Mouse (Mus musculus): ENCODE data around the gene Robo2. TPM values are rescaled to one million over a fixed set of nuclear protein-coding genes. Genes with fewer than 3 reads are reported as not detected.
A peak's percentile ranks its signal among the peaks of the same experiment; 100 is the strongest.

Gene Robo2
- polyA plus RNA-seq, 1 experiment from 2014 or later = 68.5 TPM

DNA sequence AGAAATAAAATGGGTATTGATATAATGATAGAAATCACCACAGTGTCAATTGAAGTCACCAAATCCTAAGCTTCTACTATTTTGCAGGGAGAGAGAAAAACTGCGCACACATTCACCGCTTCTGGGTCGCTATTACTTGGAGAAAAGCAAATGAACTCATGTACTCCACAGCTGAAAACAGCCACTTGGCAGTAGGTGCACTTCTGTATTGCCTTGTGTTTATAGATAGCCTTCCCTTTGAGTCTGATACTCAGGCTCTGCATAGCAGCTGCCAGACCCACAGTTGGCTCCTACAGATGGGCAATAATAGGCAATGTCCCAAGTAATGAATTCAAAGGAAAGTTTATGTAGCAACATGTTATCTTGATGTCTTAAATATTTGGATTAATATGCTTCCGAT, 2.1 kb downstream of the Robo2 start:
- Histone ChIP-seq H3K9ac (peak overlapping the region; percentile 80), H3K36me3 (ENCODE audit: poor library complexity, severe bottlenecking) (no peaks in the 10 kb centered on the region), H3K4me3 (peak overlapping the region; percentile 66), H3K4me2 (peak overlapping the region; percentile 82), H3K27ac (peak overlapping the region; percentile 59; the same call in 1 of the 2 replicates), H3K9me3 (replicated peaks) (no peaks in the 10 kb centered on the region), H3K27me3 (no peaks in the 10 kb centered on the region), H3K4me1 (peaks cover 17% of the 10 kb centered on the region; the same call in 1 of the 2 replicates)
- WGBS = 69% methylated on average over 4 of the region's 4 CpGs
- no peak for ATAC-seq

DNA sequence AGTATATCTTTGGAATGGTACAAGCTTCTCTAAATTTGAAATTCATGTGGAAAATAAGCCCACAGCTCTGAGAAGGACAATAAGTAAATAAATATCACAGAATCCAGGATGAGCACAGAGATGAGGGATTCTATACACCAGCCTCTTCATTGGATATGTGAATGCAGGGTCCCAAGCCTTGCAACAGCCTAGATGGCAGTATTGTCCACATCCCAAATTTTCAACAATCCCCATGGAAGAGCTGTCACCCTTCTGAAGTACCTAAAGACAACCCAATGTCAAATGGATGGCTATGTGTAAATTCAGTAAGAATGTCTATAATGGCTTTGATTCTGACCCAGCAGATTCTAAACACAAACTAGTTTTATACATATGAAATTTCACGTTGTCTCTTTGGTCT, 3.1 kb downstream of the Robo2 start:
- peaks cover 22% of the 10 kb centered on the region for H3K4me1 ChIP-seq
- no peak for ATAC-seq
- no peak overlapping the region for H3K9ac ChIP-seq
- H3K4me3 ChIP-seq = peak overlapping the region; percentile 66
- H3K27me3 ChIP-seq = no peaks in the 10 kb centered on the region
- 63% methylated on average over 1 of the region's 1 CpGs for WGBS
- no peak overlapping the region for H3K27ac ChIP-seq
- H3K4me2 ChIP-seq = peak overlapping the region; percentile 54
- no peaks in the 10 kb centered on the region for H3K36me3 ChIP-seq (ENCODE audit: poor library complexity, severe bottlenecking)
- H3K9me3 ChIP-seq (replicated peaks) = no peaks in the 10 kb centered on the region

DNA sequence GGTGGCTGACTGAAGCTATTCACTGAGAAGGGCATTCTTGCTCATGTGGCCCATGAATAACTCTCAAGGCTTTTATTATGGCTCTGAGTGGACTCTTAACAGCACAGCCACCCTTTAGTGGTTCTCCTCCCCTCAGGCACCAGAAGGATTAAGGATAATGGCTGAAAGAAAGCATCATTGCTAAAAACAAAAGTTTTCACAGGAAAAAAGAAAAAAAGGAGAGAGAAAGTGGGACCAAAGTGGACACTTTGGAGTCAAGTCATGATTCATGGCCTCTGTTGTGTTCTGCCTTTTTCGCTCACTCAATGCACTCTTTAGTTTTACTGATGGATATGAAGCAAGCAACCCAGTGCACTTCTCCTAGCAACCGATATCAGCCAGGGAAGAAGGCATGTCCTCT, 14.3 kb downstream of the Robo2 start:
- no peaks in the 10 kb centered on the region for H3K36me3 ChIP-seq (ENCODE audit: poor library complexity, severe bottlenecking)
- H3K27me3 ChIP-seq = no peaks in the 10 kb centered on the region
- H3K4me3 ChIP-seq = no peak overlapping the region
- peak; percentile 90 for ATAC-seq
- no peak overlapping the region for H3K9ac ChIP-seq
- H3K9me3 ChIP-seq (replicated peaks) = no peaks in the 10 kb centered on the region
- 22% methylated on average over 2 of the region's 2 CpGs for WGBS
- H3K4me1 ChIP-seq = peaks cover 23% of the 10 kb centered on the region
- 0 out of 2 replicates have a peak overlapping the region, but pooled peaks have one; percentile 7 for H3K4me2 ChIP-seq
- H3K27ac ChIP-seq = no peak overlapping the region

DNA sequence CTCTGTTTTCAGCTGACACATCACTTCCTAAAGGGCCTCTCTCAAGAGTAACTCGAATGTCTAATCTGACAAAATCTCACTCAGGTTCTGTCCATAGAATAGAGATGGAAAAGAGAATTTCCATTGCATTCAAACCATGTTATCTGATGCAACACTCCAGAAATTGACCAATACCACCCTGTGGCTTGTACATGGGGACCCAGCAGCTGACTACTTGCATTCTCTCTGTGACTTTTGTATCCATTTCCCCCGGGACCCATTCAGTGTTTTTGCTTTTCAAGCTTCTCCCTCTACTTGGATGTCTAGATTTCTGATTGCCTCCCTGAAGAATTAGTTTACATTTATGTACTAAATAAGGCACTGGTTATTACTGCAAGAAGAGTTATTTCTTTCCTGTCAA, 15.9 kb downstream of the Robo2 start:
- no peak overlapping the region for H3K9ac ChIP-seq
- 86% methylated on average over 2 of the region's 2 CpGs for WGBS
- peaks cover 23% of the 10 kb centered on the region for H3K4me1 ChIP-seq
- no peaks in the 10 kb centered on the region for H3K36me3 ChIP-seq (ENCODE audit: poor library complexity, severe bottlenecking)
- no peak overlapping the region for H3K4me2 ChIP-seq
- no peaks in the 10 kb centered on the region for H3K27me3 ChIP-seq
- H3K27ac ChIP-seq = no peak overlapping the region
- no peaks in the 10 kb centered on the region for H3K9me3 ChIP-seq (replicated peaks)
- no peak overlapping the region for H3K4me3 ChIP-seq
- ATAC-seq = no peak

DNA sequence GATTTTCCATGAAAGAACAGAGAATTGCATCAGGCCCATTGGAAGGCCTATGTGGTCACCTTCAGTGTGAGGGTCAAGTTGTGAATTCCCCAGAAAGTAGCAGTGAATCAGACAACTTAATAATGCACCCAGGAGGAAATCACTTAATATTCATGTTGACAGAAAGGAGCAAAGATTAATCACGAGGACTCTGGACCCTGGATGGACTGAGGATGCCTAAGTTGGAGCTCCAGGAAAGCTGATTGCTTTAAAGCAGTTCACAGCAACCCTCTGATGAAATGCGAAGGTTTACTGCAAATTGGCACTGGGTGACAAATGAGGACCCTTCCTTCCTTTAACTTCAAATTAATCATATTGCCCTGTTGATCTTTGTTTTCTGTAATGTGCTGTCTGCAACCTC, 32.2 kb downstream of the Robo2 start:
- Histone ChIP-seq H3K27ac (no peak overlapping the region), H3K9ac (no peak overlapping the region), H3K27me3 (no peaks in the 10 kb centered on the region), H3K9me3 (replicated peaks) (no peaks in the 10 kb centered on the region), H3K4me3 (no peak overlapping the region), H3K36me3 (ENCODE audit: poor library complexity, severe bottlenecking) (no peaks in the 10 kb centered on the region), H3K4me1 (peaks cover 20% of the 10 kb centered on the region), H3K4me2 (no peak overlapping the region)
- ATAC-seq = no peak
- WGBS = 51% methylated on average over 2 of the region's 2 CpGs

DNA sequence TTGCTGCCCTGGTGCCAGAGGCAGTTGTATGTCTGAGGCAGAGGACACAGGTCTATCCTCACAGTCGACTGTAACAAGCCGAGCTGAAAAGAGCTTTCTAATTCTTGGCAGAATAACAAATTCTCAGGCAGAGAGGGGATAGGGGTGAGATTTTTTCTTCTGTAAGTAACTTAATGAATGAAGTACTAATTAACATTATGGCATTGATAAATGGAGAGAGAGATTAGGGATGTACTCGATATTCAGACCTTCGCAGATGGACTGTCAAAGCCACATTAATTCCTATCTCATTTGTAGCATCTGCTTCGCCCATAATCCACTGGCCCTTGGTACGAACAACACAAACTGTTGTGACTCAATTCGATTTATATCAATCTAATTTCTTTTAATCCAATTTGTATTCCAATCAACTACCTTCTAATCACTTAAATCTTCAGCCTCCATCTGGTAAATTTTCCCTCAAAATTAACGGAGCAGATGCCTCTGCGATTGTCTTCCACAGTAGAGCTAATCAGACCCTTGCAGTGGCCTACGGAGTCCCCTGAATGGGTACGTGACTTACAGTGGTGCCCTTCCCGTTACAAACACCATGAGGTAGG, 36.2 kb downstream of the Robo2 start:
- no peak overlapping the region for H3K9ac ChIP-seq
- peaks cover 48% of the 10 kb centered on the region for H3K4me1 ChIP-seq
- H3K27ac ChIP-seq = no peak overlapping the region
- 17% methylated on average over 12 of the region's 12 CpGs for WGBS
- H3K4me2 ChIP-seq = peak overlapping the region; percentile 24
- no peak overlapping the region for H3K4me3 ChIP-seq
- H3K36me3 ChIP-seq (ENCODE audit: poor library complexity, severe bottlenecking) = no peaks in the 10 kb centered on the region
- peak; percentile 86 for ATAC-seq
- no peaks in the 10 kb centered on the region for H3K9me3 ChIP-seq (replicated peaks)
- no peaks in the 10 kb centered on the region for H3K27me3 ChIP-seq

DNA sequence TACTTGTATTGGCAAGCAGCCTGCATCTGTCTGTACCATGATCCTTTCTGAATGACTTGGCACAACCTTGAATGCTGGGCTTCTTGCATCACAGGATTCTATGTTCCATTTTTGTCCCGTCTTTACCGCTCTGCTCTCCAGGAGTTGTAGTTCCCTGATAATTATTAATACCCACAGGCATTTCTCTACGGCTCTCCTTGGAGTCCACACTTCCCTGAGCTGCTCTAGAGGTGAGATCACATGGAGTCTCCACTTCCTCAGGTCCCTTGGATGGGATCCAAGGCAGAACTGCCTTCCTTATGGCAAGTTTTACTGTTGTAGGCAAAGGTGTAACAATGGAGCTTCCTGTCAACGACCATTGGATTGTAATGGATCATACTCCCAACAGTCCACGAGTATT, 37.1 kb downstream of the Robo2 start:
- 0 out of 2 replicates have a peak, but pooled peaks have one; percentile 13 for ATAC-seq
- no peaks in the 10 kb centered on the region for H3K9me3 ChIP-seq (replicated peaks)
- no peak overlapping the region for H3K27ac ChIP-seq
- 50% methylated on average over 5 of the region's 5 CpGs for WGBS
- H3K27me3 ChIP-seq = no peaks in the 10 kb centered on the region
- H3K4me2 ChIP-seq = no peak overlapping the region
- no peaks in the 10 kb centered on the region for H3K36me3 ChIP-seq (ENCODE audit: poor library complexity, severe bottlenecking)
- no peak overlapping the region for H3K9ac ChIP-seq
- H3K4me1 ChIP-seq = peaks cover 48% of the 10 kb centered on the region
- no peak overlapping the region for H3K4me3 ChIP-seq

DNA sequence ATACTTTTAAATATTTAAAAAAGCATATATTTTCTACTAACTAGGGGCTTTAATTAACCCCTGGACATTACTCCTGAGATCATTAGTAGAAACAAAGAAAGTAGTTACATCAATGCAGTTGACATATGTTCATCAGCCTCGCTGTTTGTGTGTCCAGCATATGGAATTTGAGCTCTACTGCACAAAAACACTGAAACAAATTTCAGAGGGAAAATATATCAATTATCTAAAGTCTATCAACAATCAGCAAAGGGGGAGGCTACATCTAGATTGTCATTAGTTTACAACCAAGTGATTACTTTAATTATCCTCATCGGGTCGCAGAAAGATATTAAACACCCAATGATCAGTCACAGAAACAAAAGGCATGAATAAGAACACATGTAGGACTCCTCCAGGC, 38.2 kb downstream of the Robo2 start:
- H3K9me3 ChIP-seq (replicated peaks) = no peaks in the 10 kb centered on the region
- H3K4me2 ChIP-seq = no peak overlapping the region
- H3K9ac ChIP-seq = no peak overlapping the region
- H3K36me3 ChIP-seq (ENCODE audit: poor library complexity, severe bottlenecking) = no peaks in the 10 kb centered on the region
- peak; percentile 20 for ATAC-seq
- no peaks in the 10 kb centered on the region for H3K27me3 ChIP-seq
- H3K27ac ChIP-seq = no peak overlapping the region
- no peak overlapping the region for H3K4me3 ChIP-seq
- H3K4me1 ChIP-seq = peaks cover 48% of the 10 kb centered on the region
- WGBS = 33% methylated on average over 3 of the region's 3 CpGs

DNA sequence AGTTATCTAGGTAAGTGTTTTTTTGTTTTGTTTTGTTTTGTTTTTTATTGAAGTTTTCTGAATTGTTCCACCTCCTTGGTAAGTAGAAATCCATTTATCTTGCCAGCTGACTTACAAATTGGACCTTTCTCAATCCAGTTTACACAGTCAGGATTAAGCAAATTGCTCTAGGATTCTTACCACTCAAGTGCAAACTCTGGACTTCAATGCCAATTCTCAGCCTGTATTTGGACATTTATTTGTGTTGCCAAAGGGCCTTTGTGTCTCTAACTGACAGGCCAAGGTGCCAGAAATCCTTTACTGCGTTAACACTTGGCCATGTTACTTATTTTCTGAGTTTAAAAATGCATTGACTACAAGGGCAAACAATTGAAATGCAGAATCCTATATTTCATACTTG, 38.7 kb downstream of the Robo2 start:
- no peak overlapping the region for H3K4me2 ChIP-seq
- no peak overlapping the region for H3K4me3 ChIP-seq
- H3K27me3 ChIP-seq = no peaks in the 10 kb centered on the region
- H3K36me3 ChIP-seq (ENCODE audit: poor library complexity, severe bottlenecking) = no peaks in the 10 kb centered on the region
- peaks cover 48% of the 10 kb centered on the region for H3K4me1 ChIP-seq
- no peak overlapping the region for H3K27ac ChIP-seq
- no peaks in the 10 kb centered on the region for H3K9me3 ChIP-seq (replicated peaks)
- no peak overlapping the region for H3K9ac ChIP-seq
- peak; percentile 7; the same call in 1 of the 2 replicates for ATAC-seq
- WGBS = 33% methylated on average over 1 of the region's 1 CpGs

DNA sequence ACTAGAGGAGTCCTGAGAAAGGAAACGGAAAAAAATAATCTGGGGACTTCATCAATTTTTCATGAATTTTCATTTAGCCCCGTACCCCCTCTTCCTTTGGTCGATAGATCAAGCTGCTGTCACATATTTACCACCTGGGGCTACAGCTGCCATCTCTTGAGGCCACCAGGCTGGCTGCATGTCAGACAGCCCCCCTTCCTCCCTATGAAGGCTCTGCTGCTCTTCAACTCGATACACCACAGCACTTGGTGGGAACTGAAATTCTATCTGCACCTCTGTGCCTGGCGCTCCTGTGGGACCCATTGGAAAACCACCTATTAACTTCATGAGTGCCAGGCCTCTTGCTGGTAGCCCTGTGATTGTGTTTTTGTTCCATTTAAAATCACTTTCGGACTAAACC, 63.2 kb downstream of the Robo2 start:
- no peak overlapping the region for H3K4me2 ChIP-seq
- H3K9me3 ChIP-seq (replicated peaks) = no peaks in the 10 kb centered on the region
- no peak overlapping the region for H3K27ac ChIP-seq
- no peak for ATAC-seq
- no peaks in the 10 kb centered on the region for H3K27me3 ChIP-seq
- H3K9ac ChIP-seq = no peak overlapping the region
- H3K36me3 ChIP-seq (ENCODE audit: poor library complexity, severe bottlenecking) = peaks cover 4% of the 10 kb centered on the region; the same call in 1 of the 2 replicates
- WGBS = 60% methylated on average over 6 of the region's 6 CpGs
- H3K4me3 ChIP-seq = no peak overlapping the region
- H3K4me1 ChIP-seq = 0 out of 2 replicates have a peak, but pooled peaks cover 4% of the 10 kb centered on the region

DNA sequence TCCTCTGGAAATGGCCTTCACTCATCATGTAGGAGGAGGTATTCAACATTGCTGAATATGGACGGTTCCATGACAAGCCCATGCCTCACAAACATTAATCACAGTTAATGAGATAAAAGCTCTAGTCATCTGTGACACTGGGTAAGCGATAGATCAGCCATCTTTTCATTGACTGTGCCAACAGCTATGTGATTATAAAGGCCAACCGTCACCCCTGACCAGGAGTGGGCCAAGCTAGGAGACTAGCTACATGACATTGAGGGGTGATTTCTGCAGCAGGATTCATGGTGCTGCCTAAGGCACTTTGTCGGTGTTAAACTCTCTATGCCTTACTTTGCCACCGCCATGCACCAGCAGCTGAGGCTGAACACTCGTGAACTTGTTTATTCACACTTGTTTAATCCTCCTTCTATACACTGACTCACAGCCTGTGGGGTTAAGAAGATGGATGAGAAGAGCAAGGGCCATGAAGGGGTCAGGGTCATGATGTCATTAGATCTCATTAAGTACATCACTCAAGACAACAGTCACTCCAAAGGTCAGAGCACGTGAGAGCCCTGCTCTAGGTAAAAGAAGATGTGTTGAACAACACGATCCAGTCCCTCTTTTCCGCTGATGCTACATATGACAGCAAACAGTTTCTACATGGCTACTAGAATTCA, 72.5 kb downstream of the Robo2 start:
- ATAC-seq = no peak
- 79% methylated on average over 9 of the region's 9 CpGs for WGBS
- H3K4me1 ChIP-seq = no peaks in the 10 kb centered on the region

DNA sequence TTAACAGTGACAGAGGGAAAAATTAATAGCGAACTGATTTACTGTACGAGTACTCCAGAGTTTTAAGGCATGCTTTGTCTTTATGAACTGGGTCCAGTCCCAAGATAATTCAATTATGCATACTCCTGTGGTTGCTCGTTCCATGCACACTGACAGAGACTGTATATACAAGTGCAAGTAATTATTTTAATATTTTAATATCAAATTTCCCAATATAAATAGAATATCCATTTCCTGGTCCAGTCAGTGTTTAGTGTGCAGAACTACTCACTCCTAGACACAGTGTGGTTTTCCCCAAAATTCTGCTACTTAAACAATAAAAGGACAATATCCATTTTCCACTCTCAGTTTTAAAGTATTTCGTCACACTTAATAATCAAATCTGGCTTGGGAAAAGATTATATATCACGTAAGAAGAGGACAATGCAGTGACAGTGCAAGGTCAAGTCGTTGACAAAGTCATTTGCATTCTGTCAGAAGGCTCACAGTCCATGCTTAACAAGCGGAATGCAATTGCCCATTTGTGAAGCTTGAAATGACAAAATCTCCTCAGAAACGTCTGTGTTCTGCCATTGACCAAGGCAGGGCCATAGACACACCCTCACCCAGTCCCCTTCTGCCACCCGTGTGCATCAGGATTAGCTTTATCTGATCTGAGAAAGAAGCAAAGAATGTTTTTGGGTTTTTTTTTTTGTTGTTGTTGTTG, 89.8 kb downstream of the Robo2 start:
- ATAC-seq = peak; percentile 33; the same call in 1 of the 2 replicates
- no peak overlapping the region for H3K4me3 ChIP-seq
- 36% methylated on average over 9 of the region's 9 CpGs for WGBS
- peaks cover 9% of the 10 kb centered on the region for H3K4me1 ChIP-seq
- H3K4me2 ChIP-seq = no peak overlapping the region
- H3K9me3 ChIP-seq (replicated peaks) = no peaks in the 10 kb centered on the region
- no peak overlapping the region for H3K27ac ChIP-seq
- H3K27me3 ChIP-seq = no peaks in the 10 kb centered on the region
- no peak overlapping the region for H3K9ac ChIP-seq
- no peaks in the 10 kb centered on the region for H3K36me3 ChIP-seq (ENCODE audit: poor library complexity, severe bottlenecking)

More for the DNA sequence above, 72.5 kb downstream of the Robo2 start:
- Histone ChIP-seq H3K27ac (no peak overlapping the region), H3K4me3 (no peak overlapping the region), H3K9ac (no peak overlapping the region), H3K27me3 (no peaks in the 10 kb centered on the region), H3K4me2 (no peak overlapping the region), H3K36me3 (ENCODE audit: poor library complexity, severe bottlenecking) (no peaks in the 10 kb centered on the region), H3K9me3 (replicated peaks) (no peaks in the 10 kb centered on the region)
